Mouse (Mus musculus): ENCODE data around the gene Lrrc46.

Gene Lrrc46

DNA sequence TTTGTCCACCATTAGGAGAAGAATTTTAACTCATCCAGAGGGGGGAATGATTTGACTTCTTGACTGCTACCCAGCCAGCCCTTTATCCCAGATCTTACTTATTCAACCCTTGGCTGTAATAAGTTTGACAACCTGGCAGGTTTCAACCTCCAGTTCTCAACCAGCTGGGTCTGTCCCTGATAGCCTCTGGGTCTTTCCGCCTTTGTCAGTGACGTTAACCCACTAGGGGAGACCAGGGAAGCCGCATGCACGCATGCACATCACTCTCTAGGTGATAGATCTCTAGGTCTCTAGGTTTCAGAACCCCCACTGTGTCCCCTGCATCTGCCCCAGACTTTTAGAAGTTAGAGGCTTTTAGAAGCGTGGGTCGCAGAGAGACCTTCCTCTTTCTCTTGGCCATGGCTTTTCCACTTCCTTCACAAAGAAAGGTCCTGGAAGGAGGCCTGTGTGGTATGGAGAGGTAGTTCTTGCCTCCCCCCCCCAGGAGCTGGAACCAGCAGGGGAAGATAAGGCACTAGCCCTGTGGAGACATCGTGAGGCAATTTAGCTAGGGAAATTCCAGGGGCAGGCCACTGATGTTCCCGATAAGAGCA, 31.9 kb downstream of the Lrrc46 start:
- DNase-seq: no peak

DNA sequence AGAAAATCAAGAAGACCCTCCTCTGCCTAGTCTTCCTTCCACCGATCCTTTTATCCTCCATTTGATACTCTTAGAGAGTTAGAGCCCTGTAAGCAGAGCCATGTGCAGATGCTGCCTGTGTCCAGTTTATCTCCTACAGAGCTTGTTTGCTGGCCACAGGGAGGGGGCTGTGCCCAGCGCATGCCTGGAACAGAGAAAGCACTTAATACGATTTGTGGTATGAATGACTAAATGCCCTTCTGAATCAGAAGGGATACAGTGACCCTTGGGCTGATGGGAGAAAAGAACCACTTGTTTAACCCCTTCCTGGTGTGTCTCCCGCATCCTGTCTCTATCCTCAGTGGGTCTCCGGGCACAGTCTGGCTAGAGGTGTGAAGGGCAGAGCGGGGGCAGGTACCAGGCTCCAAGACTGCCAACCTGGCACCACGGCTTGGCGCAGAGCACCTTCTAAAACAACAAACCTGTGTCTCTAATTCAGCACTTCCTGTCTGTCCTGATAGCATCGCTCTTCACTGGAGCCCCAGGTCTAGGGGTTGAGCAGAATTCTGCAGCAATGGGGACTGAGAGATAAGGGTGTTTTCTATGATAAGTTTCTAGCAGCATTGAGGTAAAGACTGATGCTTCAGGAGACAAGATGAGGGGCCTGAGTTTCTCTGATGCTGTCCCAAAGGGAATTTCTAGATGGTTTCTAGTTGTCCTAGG, 34.0 kb downstream of the Lrrc46 start:
- DNase-seq: no peak

DNA sequence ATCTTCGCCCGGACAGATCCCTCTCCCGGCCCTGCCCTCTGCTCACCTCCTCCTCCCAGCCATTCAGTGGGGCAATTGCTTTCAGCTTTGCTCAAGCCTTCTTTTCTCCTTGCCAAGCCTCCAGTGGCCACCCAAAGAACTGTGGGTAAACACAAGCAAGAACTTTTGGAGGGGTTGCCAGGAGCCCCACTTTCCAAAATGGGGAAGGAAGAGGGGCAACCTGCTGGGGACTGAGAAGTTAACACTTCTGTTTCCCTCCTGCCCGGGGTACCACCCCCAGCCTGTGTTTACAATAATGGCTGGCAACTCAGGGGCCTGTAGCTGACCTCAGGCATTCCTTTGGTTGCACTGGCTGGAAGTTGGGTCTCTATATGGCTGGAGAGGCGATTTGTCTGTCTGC, 38.0 kb downstream of the Lrrc46 start:
- DNase-seq: no peak

DNA sequence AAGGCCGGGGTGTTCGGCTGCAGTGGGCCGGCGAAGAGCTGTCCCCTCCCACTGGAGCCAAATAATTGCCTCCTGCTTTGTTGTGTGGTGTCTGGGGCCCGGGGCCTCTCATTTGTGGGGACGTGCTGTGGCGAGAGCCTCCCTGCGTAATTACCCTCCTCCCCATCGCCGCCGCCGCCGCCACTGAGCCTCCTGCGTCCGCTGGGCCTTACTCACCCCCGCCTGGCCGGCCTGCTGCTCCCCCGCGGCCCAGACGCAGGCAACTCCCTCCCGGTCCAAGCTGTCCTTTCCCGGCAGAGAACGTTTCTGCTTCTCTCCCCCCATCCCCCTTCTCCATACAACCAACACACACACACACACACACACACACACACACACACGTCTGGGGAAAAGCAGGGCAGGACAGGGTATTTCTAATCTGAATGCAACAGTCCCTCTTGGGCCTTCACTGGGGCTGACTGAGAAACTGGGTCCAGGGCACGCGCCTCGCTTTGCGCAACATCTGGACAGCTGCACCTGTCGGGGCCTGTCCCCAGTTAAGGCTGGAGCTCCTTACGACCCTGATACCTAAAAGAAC, 43.7 kb downstream of the Lrrc46 start:
- peak; percentile 59 to 60 for DNase-seq

DNA sequence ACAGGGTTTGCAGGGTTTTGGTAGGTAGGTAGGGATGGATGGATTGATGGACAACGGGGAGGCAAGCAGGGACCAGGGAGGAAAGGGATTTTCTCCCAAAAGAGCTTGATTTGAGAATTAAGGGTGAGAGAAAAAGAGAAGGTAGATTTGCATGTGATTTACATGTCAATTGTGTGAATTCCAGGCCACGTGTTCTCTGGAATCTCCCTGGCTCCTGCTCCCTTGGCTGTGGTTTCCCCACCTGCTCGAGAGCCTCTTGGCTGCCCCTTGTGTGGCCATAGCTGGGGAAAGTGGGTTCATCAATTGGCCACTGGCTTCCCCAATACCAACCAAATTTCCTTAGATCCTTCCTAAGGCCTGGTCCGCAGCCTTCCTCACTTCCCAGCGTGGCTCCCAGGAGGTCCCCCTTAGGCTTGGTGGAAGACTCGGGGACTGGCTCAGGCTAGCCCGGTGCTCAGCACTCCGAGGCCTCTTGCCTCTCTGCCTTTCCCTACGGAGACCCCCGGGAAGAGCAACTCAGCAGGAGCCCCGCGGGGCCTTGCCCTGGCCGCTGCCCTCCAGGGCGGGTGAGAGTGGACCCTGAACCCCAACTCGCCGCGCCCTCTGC, 44.3 kb downstream of the Lrrc46 start:
- no peak for DNase-seq

DNA sequence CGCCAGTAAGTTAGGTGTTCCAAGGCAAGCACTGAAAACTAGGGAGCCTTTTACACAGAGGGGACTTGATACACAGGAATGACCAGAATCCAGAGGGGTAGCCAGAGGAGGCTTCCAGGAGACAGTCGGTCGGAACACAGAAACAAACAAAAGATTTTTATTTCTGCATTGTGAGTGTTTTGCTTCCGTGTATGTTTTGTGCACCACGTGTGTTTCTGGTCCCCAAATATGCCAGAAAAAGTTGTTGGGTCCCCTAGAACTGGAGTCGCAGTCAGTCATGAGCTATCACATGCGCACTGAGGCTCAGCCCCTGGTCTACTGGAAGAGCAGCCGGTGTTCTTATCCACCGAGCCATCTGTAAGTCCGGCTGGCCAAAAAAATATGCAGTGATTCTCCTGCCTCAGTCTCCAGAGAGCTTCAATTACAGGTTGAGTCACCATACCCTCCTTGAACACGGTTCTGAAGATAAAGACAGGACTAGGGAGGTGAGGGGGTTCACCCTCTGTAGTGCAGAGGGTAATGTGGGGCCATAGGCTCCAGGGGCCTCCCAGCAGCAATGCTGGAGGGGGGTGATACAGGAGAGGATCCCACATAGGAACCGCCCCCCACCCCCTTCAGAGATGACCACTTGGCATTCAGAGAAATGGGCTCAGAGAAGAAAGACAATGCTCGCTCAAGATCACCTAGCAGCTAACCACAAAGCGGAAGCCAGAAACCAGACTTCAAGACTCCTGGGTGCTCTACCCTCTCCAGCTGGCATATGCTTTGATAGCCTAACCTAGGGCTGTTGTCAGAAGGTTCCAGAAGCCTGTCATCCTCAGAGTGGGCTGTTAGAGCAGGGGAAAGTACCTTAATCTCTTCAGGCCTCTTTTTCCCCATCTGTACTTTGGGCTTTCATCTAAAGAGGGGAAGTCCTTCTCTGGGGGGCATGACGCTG, 45.1 kb downstream of the Lrrc46 start:
- DNase-seq: no peak

DNA sequence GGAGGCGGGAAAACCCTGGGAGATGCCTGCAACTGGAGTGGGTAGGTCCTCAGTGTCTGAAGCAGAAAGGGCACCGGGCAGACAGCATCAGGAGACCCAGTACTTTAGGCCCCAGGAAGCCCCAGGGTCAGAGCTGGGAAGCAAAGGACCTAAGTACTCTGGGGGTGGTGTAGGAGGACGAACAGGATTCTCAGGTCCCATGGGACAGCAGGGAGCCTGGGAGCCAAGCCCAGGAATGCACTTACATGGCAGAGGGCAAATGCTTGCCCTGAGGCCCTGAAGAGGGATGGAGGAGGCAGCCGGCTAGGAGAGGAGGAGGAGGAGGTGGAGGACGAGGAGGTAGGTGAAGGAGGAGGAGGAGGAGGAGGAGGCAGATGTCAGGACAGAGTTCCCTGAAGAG, 46.2 kb downstream of the Lrrc46 start:
- DNase-seq: no peak

DNA sequence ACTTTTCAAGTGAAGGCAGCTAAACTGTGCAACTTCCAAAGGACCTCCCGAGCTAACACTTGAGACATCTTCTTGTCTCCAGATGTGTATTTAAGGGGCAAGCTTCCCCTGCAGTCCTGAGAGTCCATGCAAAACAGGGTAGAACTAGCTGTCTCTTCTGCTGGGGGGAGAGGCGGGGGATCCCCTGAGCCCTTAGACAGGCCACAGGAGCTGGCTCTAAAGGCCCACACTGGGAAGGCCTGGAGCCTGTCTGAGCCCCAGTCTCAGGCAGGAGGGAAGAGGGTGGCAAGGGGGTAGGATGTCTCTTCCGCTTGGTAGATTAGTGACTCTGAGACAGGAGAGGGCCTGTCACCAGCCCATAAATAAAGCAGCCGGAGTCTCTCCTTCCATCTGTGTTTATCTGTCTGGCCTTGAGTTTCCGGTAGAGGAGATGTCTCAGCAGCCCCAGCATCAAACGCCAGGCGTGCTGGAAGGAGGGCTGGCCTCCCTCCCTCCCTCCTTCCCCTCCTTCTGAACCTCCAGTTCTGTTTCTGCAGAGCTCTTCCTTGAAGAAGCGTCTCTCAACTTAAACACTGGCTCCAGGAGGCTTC, 48.4 kb downstream of the Lrrc46 start:
- no peak for DNase-seq

DNA sequence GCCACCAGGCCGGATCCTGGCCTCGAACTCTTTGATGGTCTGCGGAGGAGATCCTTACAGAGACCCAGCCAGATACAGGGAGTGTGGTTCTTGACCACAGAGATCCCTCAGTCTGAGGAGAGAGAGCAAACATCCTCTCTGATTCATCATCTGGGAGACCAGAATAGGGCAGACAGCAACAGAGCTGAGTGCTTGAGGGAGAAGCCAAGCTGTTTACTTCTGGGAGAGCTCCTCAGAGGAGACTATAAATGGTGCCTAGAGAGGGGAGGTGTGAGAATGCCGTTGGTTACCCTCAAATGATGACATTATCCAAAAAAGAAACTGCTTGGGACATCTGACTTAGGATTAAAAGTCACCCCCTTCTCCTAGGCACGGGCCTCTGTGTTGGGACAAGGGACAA, 49.7 kb downstream of the Lrrc46 start:
- DNase-seq: no peak

DNA sequence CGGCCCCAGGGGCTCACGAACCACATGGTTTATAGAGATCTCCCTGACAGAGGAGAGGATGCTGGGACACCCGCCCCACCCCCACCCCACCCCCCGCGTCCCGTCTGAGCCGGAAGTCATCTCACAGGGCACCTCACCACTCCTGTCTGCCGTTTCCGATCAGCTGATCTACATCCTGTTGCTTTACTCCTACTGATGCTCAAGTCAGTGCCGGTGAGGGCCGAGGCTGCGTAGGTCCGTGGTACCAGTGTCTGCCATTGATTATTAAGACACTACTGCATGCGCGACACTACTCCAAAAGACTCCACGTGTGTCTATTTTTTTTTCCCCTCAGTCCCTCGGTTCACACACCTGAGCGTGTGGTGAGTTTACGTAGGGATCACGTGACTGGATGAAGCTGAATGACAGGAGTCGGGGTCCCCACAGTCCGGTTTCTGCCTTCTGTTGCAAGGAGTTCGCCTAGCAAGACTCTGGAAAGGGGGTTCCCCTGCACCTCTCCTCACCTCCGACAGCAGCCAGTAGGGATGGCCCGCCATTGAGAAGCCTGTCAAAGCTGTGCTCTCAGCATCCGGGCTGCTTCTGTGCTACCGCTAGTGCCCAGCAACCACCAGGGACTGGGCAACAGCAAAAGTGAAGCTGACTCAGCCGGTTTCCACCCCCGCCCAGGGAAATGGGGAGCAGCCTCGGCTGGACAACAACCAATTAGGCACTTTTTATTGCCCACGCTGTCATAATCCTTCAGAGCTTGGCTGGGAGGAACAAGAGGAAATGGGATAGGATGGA, 53.1 kb downstream of the Lrrc46 start:
- no peak for DNase-seq

DNA sequence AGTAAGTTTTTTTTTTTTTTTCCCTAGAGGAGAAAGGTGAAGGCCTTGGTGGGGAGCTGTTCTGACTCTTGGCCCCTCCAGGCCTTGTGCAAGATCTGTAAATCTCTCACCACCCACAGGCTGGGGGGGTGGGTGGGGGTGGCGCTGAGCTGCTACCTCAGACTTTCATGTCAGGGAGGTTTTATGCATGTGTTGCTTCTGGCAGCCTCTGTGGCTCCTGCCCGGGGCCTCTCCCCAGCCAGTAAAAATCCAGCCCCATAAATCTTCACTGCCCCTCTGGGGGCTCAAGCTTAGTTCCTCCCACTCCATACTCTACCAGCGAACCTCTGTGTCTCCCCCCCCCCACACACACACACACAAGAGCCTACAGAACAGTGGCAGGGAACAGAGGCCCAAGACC, 54.7 kb downstream of the Lrrc46 start:
- no peak for DNase-seq

DNA sequence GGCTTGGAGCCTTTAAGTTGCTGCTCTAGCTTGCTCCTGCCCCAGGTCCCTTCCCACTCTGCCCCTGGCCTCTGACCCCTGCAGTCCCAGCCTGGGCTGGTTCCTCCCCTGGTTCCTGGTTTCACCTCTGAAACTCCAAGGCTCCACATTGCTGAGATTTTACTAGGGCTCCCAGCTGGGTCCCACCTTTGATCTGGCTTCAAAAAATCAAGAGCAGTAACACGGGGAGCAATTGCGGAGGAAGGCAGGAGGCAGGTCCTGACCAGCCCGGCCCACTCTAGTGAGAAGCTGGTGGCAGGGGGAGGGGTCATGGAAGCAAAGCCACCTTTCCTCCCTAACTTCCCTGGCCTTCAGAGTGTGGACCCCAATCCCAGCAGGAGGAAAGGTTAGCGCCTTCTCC, 56.3 kb downstream of the Lrrc46 start:
- DNase-seq: no peak

Measured in cerebellum, postnatal 36 days (tissue).